Mouse (Mus musculus): ENCODE data around the gene Kif13a. TPM values are rescaled to one million over a fixed set of nuclear protein-coding genes. Genes with fewer than 3 reads are reported as not detected.

The Kif13a gene
- polyA plus RNA-seq, 1 experiment, result 5.3 TPM

DNA sequence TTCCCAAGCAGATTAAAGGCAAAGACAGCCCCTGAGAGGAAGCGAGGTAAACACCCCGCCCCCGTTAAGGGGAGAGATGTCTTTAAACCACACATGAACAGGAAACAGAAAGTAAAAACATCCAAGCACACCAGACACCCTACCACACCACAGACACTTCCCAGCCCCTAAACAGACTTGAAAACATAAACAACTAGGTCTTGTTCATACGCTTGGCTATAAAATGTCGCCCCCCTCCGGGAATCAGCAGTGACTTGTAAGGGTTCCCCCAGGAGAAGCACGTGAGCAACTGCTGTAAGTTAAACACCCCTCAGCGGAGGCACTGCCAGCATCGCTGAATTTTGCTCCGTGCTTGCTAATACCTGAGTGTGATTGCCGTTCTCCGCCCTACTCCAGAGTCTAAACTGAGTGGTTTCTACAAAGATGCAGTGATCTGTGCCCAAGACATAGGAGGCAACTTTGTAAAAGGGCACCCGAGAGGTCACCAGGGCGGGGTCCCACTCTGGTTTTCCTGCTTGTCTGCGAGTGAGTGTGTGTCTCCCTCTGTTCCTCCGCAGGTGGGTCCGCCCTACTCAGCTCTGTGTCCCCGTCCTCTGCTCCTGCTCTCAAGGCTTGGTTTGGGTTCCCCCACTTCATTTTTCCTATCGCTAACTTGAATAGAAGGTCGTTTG is 193.7 kb downstream of the Kif13a start:
- Histone ChIP-seq H3K4me1 (ENCODE audit: control insufficient read depth, insufficient read depth, low read length) (peaks cover 4% of the 10 kb centered on the region), H3K36me3 (ENCODE audit: control insufficient read depth, insufficient read depth, low read length) (no peaks in the 10 kb centered on the region), H3K4me3 (ENCODE audit: control insufficient read depth, low read depth, low read length) (peak overlapping the region; percentile 73), H3K27ac (ENCODE audit: control insufficient read depth, insufficient read depth, low read depth, low read length) (peak overlapping the region; percentile 50), H3K27me3 (ENCODE audit: control insufficient read depth, insufficient read depth, low read length) (no peaks in the 10 kb centered on the region)
- TF ChIP-seq POLR2A (IDR thresholded peaks at IDR 0.05; ENCODE audit: control insufficient read depth, low read depth, low read length), result no peak
- TF ChIP-seq CTCF (IDR thresholded peaks at IDR 0.05; ENCODE audit: control insufficient read depth, insufficient read depth, insufficient replicate concordance, low read depth, low read length), result no peak

GRCm38 (mm10) chr13:46735219-46735807 is 194.4 kb downstream of the Kif13a start:
- Histone ChIP-seq H3K4me1 (ENCODE audit: control insufficient read depth, insufficient read depth, low read length) (peaks cover 4% of the 10 kb centered on the region), H3K4me3 (ENCODE audit: control insufficient read depth, low read depth, low read length) (peak overlapping the region; percentile 73), H3K27ac (ENCODE audit: control insufficient read depth, insufficient read depth, low read depth, low read length) (no peak overlapping the region), H3K27me3 (ENCODE audit: control insufficient read depth, insufficient read depth, low read length) (no peaks in the 10 kb centered on the region), H3K36me3 (ENCODE audit: control insufficient read depth, insufficient read depth, low read length) (no peaks in the 10 kb centered on the region)
- TF ChIP-seq CTCF (IDR thresholded peaks at IDR 0.05; ENCODE audit: control insufficient read depth, insufficient read depth, insufficient replicate concordance, low read depth, low read length) (no peak), POLR2A (IDR thresholded peaks at IDR 0.05; ENCODE audit: control insufficient read depth, low read depth, low read length) (no peak)

- Histone ChIP-seq H3K27me3 (ENCODE audit: control insufficient read depth, insufficient read depth, low read length) (no peaks in the 10 kb centered on the region), H3K27ac (ENCODE audit: control insufficient read depth, insufficient read depth, low read depth, low read length) (no peak overlapping the region), H3K4me3 (ENCODE audit: control insufficient read depth, low read depth, low read length) (no peak overlapping the region), H3K4me1 (ENCODE audit: control insufficient read depth, insufficient read depth, low read length) (no peaks in the 10 kb centered on the region), H3K36me3 (ENCODE audit: control insufficient read depth, insufficient read depth, low read length) (no peaks in the 10 kb centered on the region)
- TF ChIP-seq POLR2A (IDR thresholded peaks at IDR 0.05; ENCODE audit: control insufficient read depth, low read depth, low read length) (no peak), CTCF (IDR thresholded peaks at IDR 0.05; ENCODE audit: control insufficient read depth, insufficient read depth, insufficient replicate concordance, low read depth, low read length) (no peak)
These were observed 199.7 kb downstream of the Kif13a start for GRCm38 (mm10) chr13:46729998-46730397.

DNA sequence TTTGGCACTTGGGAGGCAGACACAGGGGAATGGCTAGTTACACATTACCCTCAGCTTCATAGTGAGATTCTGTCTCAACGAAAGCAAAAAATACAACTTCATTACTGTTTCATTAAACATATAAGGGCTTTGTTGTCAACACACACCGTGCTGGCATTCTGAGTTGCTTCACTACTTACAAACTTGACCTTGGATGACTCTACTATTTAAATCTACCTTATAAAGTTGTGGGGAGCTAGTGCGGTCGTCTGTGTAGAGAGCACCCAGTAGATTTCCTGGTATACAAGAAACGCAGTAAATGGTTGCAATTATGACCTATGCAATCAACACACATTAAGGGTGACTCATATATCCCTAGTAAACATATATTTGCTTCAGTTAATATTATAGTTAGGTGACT is 201.3 kb downstream of the Kif13a start:
- Histone ChIP-seq H3K4me1 (ENCODE audit: control insufficient read depth, insufficient read depth, low read length) (no peaks in the 10 kb centered on the region), H3K4me3 (ENCODE audit: control insufficient read depth, low read depth, low read length) (peak overlapping the region; percentile 91), H3K36me3 (ENCODE audit: control insufficient read depth, insufficient read depth, low read length) (no peaks in the 10 kb centered on the region), H3K27ac (ENCODE audit: control insufficient read depth, insufficient read depth, low read depth, low read length) (peak overlapping the region; percentile 71), H3K27me3 (ENCODE audit: control insufficient read depth, insufficient read depth, low read length) (no peaks in the 10 kb centered on the region)
- TF ChIP-seq CTCF (IDR thresholded peaks at IDR 0.05; ENCODE audit: control insufficient read depth, insufficient read depth, insufficient replicate concordance, low read depth, low read length), result no peak
- TF ChIP-seq POLR2A (IDR thresholded peaks at IDR 0.05; ENCODE audit: control insufficient read depth, low read depth, low read length), result no peak

GRCm38 (mm10) chr13:46727837-46728268 is 201.8 kb downstream of the Kif13a start, which contains the start of gene Nup153:
Gene Nup153 (minus strand): TSS chr13:46727940.
- no peaks in the 10 kb centered on the region for H3K27me3 ChIP-seq (ENCODE audit: control insufficient read depth, insufficient read depth, low read length)
- H3K4me3 ChIP-seq (ENCODE audit: control insufficient read depth, low read depth, low read length), result peak within 1 kb of the TSS; percentile 91
- peak within 1 kb of the TSS; percentile 84 for H3K27ac ChIP-seq (ENCODE audit: control insufficient read depth, insufficient read depth, low read depth, low read length)
- TF ChIP-seq POLR2A (IDR thresholded peaks at IDR 0.05; ENCODE audit: control insufficient read depth, low read depth, low read length), result peak; percentile 91
- TF ChIP-seq CTCF (IDR thresholded peaks at IDR 0.05; ENCODE audit: control insufficient read depth, insufficient read depth, insufficient replicate concordance, low read depth, low read length), result no peak
- no peaks in the 10 kb centered on the region for H3K36me3 ChIP-seq (ENCODE audit: control insufficient read depth, insufficient read depth, low read length)
- H3K4me1 ChIP-seq (ENCODE audit: control insufficient read depth, insufficient read depth, low read length), result no peaks in the 10 kb centered on the region

DNA sequence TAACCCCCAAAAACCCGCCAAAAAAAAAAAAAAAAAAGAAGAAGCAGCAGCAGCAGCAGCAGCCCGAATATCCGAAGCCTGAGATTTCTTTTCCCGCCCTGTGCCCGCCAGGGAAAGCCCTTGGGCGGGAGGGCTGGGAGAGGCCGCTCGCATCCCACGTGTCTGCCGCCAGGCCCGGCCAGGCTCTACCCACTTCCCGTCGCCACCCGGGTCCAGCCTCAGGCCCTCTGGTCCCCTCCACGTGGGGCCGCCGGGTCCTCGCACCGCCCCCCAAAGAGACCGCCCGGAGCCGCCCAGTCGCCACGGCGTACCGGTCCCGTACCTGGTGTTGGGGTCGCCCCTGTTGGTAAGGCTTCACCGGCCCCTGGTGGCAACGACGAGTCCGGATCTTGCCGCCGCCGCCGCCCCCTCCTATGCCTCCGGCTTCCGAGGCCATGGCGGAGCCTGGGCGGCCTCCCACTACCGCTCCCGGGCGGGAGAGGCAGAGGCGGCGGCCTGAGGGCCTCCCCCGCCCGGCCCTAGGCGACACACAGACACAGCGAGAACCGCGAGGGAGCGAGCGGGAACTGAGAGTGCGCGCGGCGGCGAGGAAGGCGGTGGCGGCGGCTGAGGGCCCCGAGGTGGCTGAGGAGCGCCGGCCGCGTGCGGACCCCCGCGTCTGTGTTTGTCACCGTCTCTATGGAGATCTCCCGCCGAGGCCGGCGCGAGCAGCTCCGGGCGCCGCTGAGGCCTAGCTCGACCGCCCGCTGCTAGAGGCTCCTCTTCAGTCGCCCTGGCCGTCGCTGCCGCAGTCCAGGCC is 202.4 kb downstream of the Kif13a start:
- H3K4me3 ChIP-seq (ENCODE audit: control insufficient read depth, low read depth, low read length), result peak overlapping the region; percentile 91
- H3K27me3 ChIP-seq (ENCODE audit: control insufficient read depth, insufficient read depth, low read length), result no peaks in the 10 kb centered on the region
- H3K27ac ChIP-seq (ENCODE audit: control insufficient read depth, insufficient read depth, low read depth, low read length), result peak overlapping the region; percentile 84
- no peaks in the 10 kb centered on the region for H3K4me1 ChIP-seq (ENCODE audit: control insufficient read depth, insufficient read depth, low read length)
- no peaks in the 10 kb centered on the region for H3K36me3 ChIP-seq (ENCODE audit: control insufficient read depth, insufficient read depth, low read length)
- TF ChIP-seq POLR2A (IDR thresholded peaks at IDR 0.05; ENCODE audit: control insufficient read depth, low read depth, low read length) (peak; percentile 45), CTCF (IDR thresholded peaks at IDR 0.05; ENCODE audit: control insufficient read depth, insufficient read depth, insufficient replicate concordance, low read depth, low read length) (no peak)

Measured in testis, adult 2 months (tissue).